Mouse (Mus musculus) megakaryocyte progenitor cell, adult 5-6 weeks (primary cell): ENCODE measurements around the gene Wdr64. TPM values are rescaled to one million over a fixed set of nuclear protein-coding genes. Genes with fewer than 3 reads are reported as not detected.

Experiments
- ATAC-seq: replicated peaks from 2 replicates; pipeline ENCODE4 v1.8.0; 2016; ENCODE audit warnings: mild to moderate bottlenecking, moderate TSS enrichment, inconsistent platforms; ENCODE audit not compliant: poor library complexity
- total RNA-seq, 2 experiments: library from RNA; stranded (forward) in 1 of 2; stranded (reverse) in 1 of 2; fragments of 157-497, 149-512 nt in 1 of 2; fragments of 200-1000 nt in 1 of 2; gene quantifications; 2 replicates each; pipeline versions ENCODE4 v1.2.3 to v1.2.4; 2015 to 2017

Wdr64 gene
- total RNA-seq (2015) (not detected in 2 replicates), total RNA-seq (2017) (not detected in 2 replicates)

GRCm38 (mm10) chr1:175698293-175698692, at the start of gene Wdr64:
Gene Wdr64 (plus strand): TSS chr1:175698593.
- ATAC-seq = no peak

GRCm38 (mm10) chr1:175648615-175649014, 49.8 kb upstream of the Wdr64 start:
- no peak for ATAC-seq

- ATAC-seq = peak; percentile 89
Observed at GRCm38 (mm10) chr1:175659900-175660299, 38.5 kb upstream of the Wdr64 start.

GRCm38 (mm10) chr1:175668666-175669405, 29.6 kb upstream of the Wdr64 start:
- ATAC-seq = peak; percentile 96

GRCm38 (mm10) chr1:175669456-175669855, 28.9 kb upstream of the Wdr64 start:
- no peak for ATAC-seq

- no peak for ATAC-seq
Observed at GRCm38 (mm10) chr1:175670042-175670441, 28.4 kb upstream of the Wdr64 start.

GRCm38 (mm10) chr1:175671626-175672025, 26.8 kb upstream of the Wdr64 start:
- ATAC-seq = peak; percentile 42

GRCm38 (mm10) chr1:175673563-175674325, 24.6 kb upstream of the Wdr64 start:
- no peak for ATAC-seq

- no peak for ATAC-seq
Observed at GRCm38 (mm10) chr1:175675116-175675515, 23.3 kb upstream of the Wdr64 start.

GRCm38 (mm10) chr1:175677459-175677858, 20.9 kb upstream of the Wdr64 start:
- no peak for ATAC-seq

GRCm38 (mm10) chr1:175680995-175681394, 17.4 kb upstream of the Wdr64 start:
- no peak for ATAC-seq

- peak; percentile 4 for ATAC-seq
Observed at GRCm38 (mm10) chr1:175691686-175692245, 6.6 kb upstream of the Wdr64 start.

GRCm38 (mm10) chr1:175692246-175692996, 6.0 kb upstream of the Wdr64 start, which contains the start of the genes Opn3 and Chml:
Gene Opn3 (minus strand): TSS chr1:175692776.
Gene Chml (minus strand): TSS chr1:175692901.
- ATAC-seq = peak; percentile 82

- ATAC-seq = no peak; the same call in 1 of the 2 replicates
Observed at GRCm38 (mm10) chr1:175692997-175693361, 5.4 kb upstream of the Wdr64 start.

GRCm38 (mm10) chr1:175693429-175693960, 4.9 kb upstream of the Wdr64 start:
- peak; percentile 20 for ATAC-seq

- ATAC-seq = no peak
Observed at GRCm38 (mm10) chr1:175699375-175699774, 982 bp downstream of the Wdr64 start.

- peak; percentile 64 for ATAC-seq
Observed at GRCm38 (mm10) chr1:175699796-175700195, 1.4 kb downstream of the Wdr64 start.

- ATAC-seq = no peak
Observed at GRCm38 (mm10) chr1:175701145-175701544, 2.8 kb downstream of the Wdr64 start.

- ATAC-seq = peak; percentile 35
Observed at GRCm38 (mm10) chr1:175707599-175707998, 9.2 kb downstream of the Wdr64 start.

- ATAC-seq = peak; percentile 85
Observed at GRCm38 (mm10) chr1:175708013-175708412, 9.6 kb downstream of the Wdr64 start.
